Mouse (Mus musculus) forebrain, embryonic 16.5 days (tissue): ENCODE data around the gene Tmprss7. TPM values are rescaled to one million over a fixed set of nuclear protein-coding genes. Genes with fewer than 3 reads are reported as not detected.
A peak's percentile ranks its signal among the peaks of the same experiment; 100 is the strongest.

ENCODE experiments used
- ATAC-seq: fragments of 200-750 bp; cut with Nextera tagmentation; 2 replicates; pipeline ENCODE4 v1.8.0; 2017; ENCODE audit warnings: mild to moderate bottlenecking, moderate library complexity
- H3K27ac ChIP-seq: fragments of 300-500 bp; sonication (generic); 2 replicates; pipeline ENCODE4 v1.5.1; 2014; ENCODE audit warnings: low read length, control low read depth
- H3K27me3 ChIP-seq: fragments of 300-500 bp; sonication (generic); replicated peaks from 2 replicates; pipeline ENCODE4 v1.6.1; 2014; ENCODE audit warnings: low read length; ENCODE audit not compliant: control insufficient read depth, insufficient read depth
- H3K36me3 ChIP-seq: fragments of 300-500 bp; sonication (generic); 2 replicates; pipeline ENCODE4 v1.6.1; 2014; ENCODE audit not compliant: control insufficient read depth, insufficient read depth
- H3K4me1 ChIP-seq: fragments of 300-500 bp; sonication (generic); replicated peaks from 2 replicates; pipeline ENCODE4 v1.6.1; 2014; ENCODE audit warnings: low read length; ENCODE audit not compliant: control insufficient read depth, insufficient read depth
- H3K4me2 ChIP-seq: fragments of 300-500 bp; sonication (generic); 2 replicates; pipeline ENCODE4 v1.6.1; 2014; ENCODE audit warnings: mild to moderate bottlenecking, low read length, control low read depth
- H3K4me3 ChIP-seq: fragments of 300-500 bp; sonication (generic); replicated peaks from 2 replicates; pipeline ENCODE4 v1.5.1; 2014; ENCODE audit warnings: mild to moderate bottlenecking, low read length, control low read depth
- H3K9ac ChIP-seq: fragments of 300-500 bp; sonication (generic); replicated peaks from 2 replicates; pipeline ENCODE4 v1.6.1; 2014; ENCODE audit warnings: low read depth, low read length, control low read depth
- H3K9me3 ChIP-seq: fragments of 300-500 bp; sonication (generic); 2 replicates; pipeline ENCODE4 v1.6.1; 2016; ENCODE audit warnings: low read length; ENCODE audit not compliant: control insufficient read depth
- WGBS: fragments of 180-500 bp; shearing (Covaris S2); extraction: QIAGEN DNeasy Blood & Tissue Kit; methylation state at CpG from one replicate; pipeline ENCODE4 v1.1.7; 2014; 5-methylcytosine and 5-hydroxymethylcytosine counted together
- polyA plus RNA-seq: library from polyadenylated mRNA; unstranded; fragments of >200 nt; fragmentation: Nextera tagmentation; extraction: Ambion mirVana; gene quantifications from 2 replicates; pipeline ENCODE4 v1.2.1, GENCODE M21; 2015

Gene Tmprss7
- polyA plus RNA-seq, 1 experiment from 2014 or later: 0.75 TPM

DNA sequence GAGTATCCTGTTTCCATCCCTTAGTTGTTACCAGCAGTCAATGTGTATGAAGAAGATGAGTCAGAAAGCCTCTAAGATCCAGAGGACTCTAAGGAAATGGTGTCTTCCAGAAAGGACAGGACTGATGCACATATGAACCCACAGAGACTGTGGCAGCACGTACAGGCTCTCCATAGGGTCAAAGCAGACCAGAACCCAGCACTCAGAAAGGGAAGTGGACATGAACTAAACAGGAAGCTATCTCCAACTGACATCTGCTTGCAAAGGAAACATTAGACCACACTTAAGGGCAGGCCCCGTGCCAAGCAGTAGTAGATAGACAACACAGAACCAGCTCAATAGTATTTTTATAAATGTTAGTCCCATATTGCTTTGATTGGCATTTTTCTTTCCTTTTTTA is 27.3 kb downstream of the Tmprss7 start:
- no peak overlapping the region for H3K27ac ChIP-seq
- no peaks in the 10 kb centered on the region for H3K4me1 ChIP-seq
- no peak overlapping the region for H3K4me3 ChIP-seq
- H3K27me3 ChIP-seq: no peaks in the 10 kb centered on the region
- no peak overlapping the region for H3K9ac ChIP-seq
- no peak overlapping the region for H3K4me2 ChIP-seq
- no peaks in the 10 kb centered on the region for H3K9me3 ChIP-seq
- no peak for ATAC-seq
- WGBS: 77% methylated on average over 2 of the region's 2 CpGs
- H3K36me3 ChIP-seq: no peaks in the 10 kb centered on the region

DNA sequence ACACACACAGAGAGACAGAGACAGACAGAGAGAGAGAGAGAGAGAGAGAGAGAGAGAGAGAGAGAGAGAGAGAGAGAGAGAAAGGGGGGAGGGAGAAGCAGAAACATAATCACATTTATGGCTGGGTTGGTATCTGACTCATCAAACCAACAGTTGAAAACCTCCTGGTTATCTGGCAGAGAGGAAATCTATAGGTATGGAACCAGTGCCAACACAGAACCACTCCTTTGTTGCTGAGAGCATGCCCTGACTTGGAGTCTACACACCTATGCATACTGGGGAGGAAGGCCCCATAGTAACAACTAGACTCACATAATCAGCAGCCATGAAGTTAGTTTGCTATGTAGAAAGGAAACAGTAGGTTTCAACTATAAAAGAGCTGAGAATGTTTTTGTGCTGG is 31.1 kb downstream of the Tmprss7 start:
- H3K4me2 ChIP-seq: no peak overlapping the region
- ATAC-seq: no peak
- no peaks in the 10 kb centered on the region for H3K4me1 ChIP-seq
- no peaks in the 10 kb centered on the region for H3K27me3 ChIP-seq
- no peak overlapping the region for H3K4me3 ChIP-seq
- no peak overlapping the region for H3K27ac ChIP-seq
- no peaks in the 10 kb centered on the region for H3K9me3 ChIP-seq
- H3K9ac ChIP-seq: no peak overlapping the region
- no peaks in the 10 kb centered on the region for H3K36me3 ChIP-seq

DNA sequence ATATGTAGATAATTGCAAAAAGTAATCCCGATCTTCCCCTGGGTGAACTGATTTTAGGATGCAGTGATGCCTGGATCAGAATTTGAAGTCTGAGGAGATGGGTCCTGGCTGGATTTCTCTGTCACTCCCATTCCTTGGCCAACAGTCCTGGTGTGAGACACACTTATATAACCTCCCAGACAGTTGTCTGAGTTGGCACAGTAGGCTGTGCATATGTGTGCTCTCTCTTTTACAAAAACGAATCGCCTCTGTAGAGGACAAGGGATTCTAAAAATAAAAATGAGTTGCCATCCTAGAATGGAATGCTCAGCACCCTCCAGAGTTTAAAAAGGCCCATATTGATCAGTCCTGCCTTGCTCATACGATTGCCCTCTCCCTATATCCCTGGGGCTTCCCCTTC is 33.9 kb downstream of the Tmprss7 start:
- Histone ChIP-seq H3K9me3 (no peaks in the 10 kb centered on the region), H3K27me3 (no peaks in the 10 kb centered on the region), H3K4me3 (no peak overlapping the region), H3K4me2 (no peak overlapping the region), H3K36me3 (no peaks in the 10 kb centered on the region), H3K27ac (no peak overlapping the region), H3K4me1 (no peaks in the 10 kb centered on the region), H3K9ac (no peak overlapping the region)
- WGBS: 78% methylated on average over 4 of the region's 4 CpGs
- ATAC-seq: no peak; the same call in 1 of the 2 replicates

DNA sequence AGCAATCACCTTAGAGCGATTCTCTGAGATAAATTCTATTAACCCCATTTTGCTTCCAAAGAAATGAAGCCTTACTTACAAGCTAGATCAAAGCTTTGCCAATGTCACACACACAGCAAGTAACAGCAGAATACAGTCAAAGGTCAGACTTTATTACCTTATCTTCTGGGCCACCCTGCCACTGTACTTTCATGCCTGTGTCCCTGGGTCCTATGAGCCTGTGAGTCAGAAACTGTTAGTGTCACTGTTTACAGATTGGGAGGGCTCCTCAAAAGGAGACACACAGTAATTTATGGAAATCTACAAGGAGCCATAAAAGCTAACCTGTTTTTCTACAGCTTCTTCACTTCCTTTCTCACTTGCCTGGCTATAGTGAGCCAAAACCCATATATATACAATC is 35.2 kb downstream of the Tmprss7 start:
- H3K36me3 ChIP-seq: no peaks in the 10 kb centered on the region
- H3K9me3 ChIP-seq: no peaks in the 10 kb centered on the region
- no peaks in the 10 kb centered on the region for H3K27me3 ChIP-seq
- H3K27ac ChIP-seq: no peak overlapping the region
- H3K4me1 ChIP-seq: no peaks in the 10 kb centered on the region
- ATAC-seq: no peak
- H3K9ac ChIP-seq: no peak overlapping the region
- 97% methylated on average over 1 of the region's 1 CpGs for WGBS
- no peak overlapping the region for H3K4me2 ChIP-seq
- H3K4me3 ChIP-seq: no peak overlapping the region

DNA sequence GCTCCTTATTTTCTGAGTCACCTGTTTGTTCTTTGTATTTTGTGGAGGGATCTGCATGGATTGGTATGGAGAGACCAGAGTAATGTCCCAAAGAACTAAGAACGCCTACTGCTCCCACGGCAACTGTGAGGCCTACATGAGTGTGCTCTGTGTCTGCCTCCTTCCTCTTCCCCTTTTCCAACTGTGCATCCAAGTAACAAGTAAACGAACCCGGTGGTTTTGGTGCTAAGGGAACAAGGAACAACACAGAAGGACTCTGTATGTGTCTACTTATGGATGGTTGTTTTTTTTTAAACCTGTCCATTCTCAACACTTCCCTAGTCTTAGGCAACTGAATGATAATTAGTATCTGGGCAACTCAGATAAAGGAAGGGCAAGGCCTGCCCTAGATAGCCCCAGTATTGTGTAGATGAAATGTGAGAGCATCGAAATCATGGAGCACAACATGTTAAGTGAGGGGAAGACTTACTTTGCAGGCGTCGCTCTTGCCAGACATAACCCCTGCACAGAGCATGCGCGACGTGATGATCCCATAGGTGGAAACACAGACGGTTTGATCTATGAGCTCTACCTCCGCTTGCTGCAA is 35.8 kb downstream of the Tmprss7 start:
- Histone ChIP-seq H3K27ac (no peak overlapping the region), H3K36me3 (no peaks in the 10 kb centered on the region), H3K27me3 (no peaks in the 10 kb centered on the region), H3K9ac (no peak overlapping the region), H3K4me2 (no peak overlapping the region), H3K9me3 (no peaks in the 10 kb centered on the region), H3K4me3 (no peak overlapping the region), H3K4me1 (no peaks in the 10 kb centered on the region)
- no peak for ATAC-seq
- WGBS: 91% methylated on average over 12 of the region's 12 CpGs

DNA sequence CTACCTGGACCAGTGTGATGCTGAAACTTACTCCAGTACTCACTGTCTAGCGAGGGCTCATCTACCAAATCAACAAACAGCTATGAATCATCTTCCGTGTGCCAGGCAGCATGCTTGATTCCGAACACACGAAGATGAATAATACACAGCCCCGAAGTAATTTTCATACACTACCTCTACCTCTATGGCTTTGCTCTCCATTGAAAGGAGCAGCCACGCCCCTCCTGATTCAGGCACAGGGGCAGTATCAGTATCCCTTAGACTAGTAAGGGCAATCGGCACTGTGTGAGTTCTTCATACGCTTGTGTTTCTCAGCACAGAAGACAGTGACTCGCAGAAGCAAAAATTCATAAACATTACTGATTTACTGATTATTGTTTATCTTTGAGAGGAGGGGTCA is 39.0 kb downstream of the Tmprss7 start:
- H3K9me3 ChIP-seq: no peaks in the 10 kb centered on the region
- H3K4me1 ChIP-seq: no peaks in the 10 kb centered on the region
- no peak overlapping the region for H3K27ac ChIP-seq
- no peaks in the 10 kb centered on the region for H3K36me3 ChIP-seq
- H3K4me3 ChIP-seq: no peak overlapping the region
- H3K9ac ChIP-seq: no peak overlapping the region
- no peak for ATAC-seq
- no peaks in the 10 kb centered on the region for H3K27me3 ChIP-seq
- WGBS: 62% methylated on average over 9 of the region's 9 CpGs
- no peak overlapping the region for H3K4me2 ChIP-seq

DNA sequence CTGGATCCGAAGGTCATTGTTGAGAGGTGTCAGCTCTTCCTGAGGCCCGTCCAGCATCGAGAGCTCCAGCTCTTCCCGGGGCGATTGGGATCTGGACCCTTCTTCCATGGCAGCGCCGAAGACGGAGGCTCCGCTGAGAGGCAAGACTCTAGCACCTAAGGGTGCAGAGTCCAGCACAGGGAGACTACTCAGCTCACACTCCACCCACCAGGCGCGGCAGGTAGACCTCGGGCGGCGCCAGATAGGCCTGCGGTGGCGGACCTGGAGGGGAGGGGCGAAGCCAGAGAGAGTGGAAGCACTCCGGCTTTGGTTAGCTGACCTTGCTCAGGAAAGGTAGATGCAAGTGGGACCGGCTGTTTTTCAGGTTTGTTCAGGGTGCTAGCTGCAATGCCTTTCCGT is 39.5 kb downstream of the Tmprss7 start, which contains the start of gene BC016579:
TSS of gene BC016579 (minus strand) at position 135 of the 399 bp plus-strand sequence.
- Histone ChIP-seq H3K9ac (no peak within 1 kb of the TSS), H3K4me2 (peak within 1 kb of the TSS; percentile 48), H3K4me3 (peak within 1 kb of the TSS; percentile 20), H3K27ac (no peak within 1 kb of the TSS), H3K9me3 (no peaks in the 10 kb centered on the region), H3K4me1 (no peaks in the 10 kb centered on the region), H3K36me3 (no peaks in the 10 kb centered on the region), H3K27me3 (no peaks in the 10 kb centered on the region)
- 4% methylated on average over 20 of the region's 20 CpGs for WGBS
- ATAC-seq: no peak

DNA sequence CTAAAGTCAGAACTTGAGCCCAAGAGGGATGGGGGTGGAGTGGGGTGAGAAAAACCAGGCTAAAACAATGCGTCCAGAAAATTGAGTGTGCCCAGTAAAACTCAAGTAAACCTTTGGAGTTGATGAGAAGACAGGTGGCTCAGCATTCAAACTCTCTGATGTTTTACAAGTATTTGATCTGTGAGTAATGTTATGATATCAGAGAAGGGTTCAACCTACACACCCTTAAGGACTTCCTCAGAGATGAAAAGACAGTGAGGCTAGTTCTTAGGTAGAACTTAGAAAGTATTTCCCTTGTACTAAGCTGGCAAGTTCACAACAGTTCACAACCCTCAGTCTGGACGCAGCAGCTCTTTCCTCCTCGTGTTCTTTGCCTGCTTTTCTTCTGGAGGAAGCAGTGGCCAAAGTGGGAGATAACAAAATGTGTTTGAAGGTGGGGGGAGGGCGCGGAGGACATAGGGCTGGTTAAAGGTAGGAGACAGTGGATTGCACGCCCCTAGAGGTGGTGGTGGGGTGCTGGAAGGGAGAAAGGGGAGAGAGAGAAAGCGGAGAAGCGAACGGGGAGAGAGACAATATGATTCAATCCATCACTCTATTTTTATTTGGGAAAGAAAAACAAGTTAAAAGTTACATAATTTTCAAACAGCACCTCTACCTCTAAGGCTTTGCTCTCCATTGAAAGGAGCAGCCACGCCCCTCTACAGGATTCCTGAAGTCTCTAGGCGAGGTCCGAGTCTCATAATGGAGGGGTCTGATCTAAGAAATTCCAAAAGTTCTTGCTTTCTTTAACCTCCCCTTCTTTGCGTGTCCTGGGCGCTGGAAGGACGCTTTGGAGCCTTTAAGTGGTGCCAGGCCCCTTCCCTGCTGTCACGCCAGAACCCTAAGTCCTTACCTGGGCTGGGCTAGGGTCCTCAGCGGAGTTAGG is 40.2 kb downstream of the Tmprss7 start:
- no peaks in the 10 kb centered on the region for H3K4me1 ChIP-seq
- no peak for ATAC-seq
- no peaks in the 10 kb centered on the region for H3K36me3 ChIP-seq
- no peak overlapping the region for H3K9ac ChIP-seq
- 16% methylated on average over 17 of the region's 17 CpGs for WGBS
- peak overlapping the region; percentile 20 for H3K4me3 ChIP-seq
- H3K4me2 ChIP-seq: peak overlapping the region; percentile 48
- no peaks in the 10 kb centered on the region for H3K9me3 ChIP-seq
- H3K27me3 ChIP-seq: no peaks in the 10 kb centered on the region
- H3K27ac ChIP-seq: no peak overlapping the region

DNA sequence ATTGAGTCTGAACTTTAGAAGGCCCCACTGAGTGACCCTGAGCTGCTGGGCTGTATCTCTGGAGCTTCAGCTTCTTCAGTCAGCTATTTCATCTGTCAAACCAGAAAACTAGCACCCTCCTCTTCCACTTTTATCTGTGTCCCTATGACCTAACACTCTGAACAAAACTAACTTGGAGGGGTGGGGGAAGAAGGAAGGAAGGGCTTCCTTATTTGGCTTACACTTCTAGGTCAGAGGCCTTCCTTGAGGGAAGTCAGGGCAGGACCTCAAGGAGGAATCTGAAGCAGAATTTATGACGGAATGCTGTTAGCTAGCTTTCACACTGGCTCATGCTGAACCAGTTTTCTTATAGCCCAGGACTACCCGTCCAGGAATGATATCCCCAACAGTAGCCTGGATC is 42.0 kb downstream of the Tmprss7 start:
- no peak overlapping the region for H3K4me3 ChIP-seq
- ATAC-seq: no peak
- no peaks in the 10 kb centered on the region for H3K36me3 ChIP-seq
- H3K27ac ChIP-seq: no peak overlapping the region
- H3K4me2 ChIP-seq: no peak overlapping the region
- no peak overlapping the region for H3K9ac ChIP-seq
- no peaks in the 10 kb centered on the region for H3K4me1 ChIP-seq
- WGBS: 86% methylated on average over 2 of the region's 2 CpGs
- H3K9me3 ChIP-seq: no peaks in the 10 kb centered on the region
- no peaks in the 10 kb centered on the region for H3K27me3 ChIP-seq
